Mouse (Mus musculus) G1E (cell line): ENCODE measurements around the gene Coro2b. TPM values are rescaled to one million over a fixed set of nuclear protein-coding genes. Genes with fewer than 3 reads are reported as not detected.
A peak's percentile ranks its signal among the peaks of the same experiment; 100 is the strongest.

Source experiments
- ATAC-seq: 2 replicates; pipeline ENCODE4 v1.8.0; 2016; ENCODE audit warnings: mild to moderate bottlenecking; ENCODE audit not compliant: insufficient number of reproducible peaks, poor library complexity, low FRiP score, severe bottlenecking; ENCODE audit errors: extremely low read depth
- DNase-seq: peaks from one replicate; pipeline ENCODE4 v3.0.0; 2012; ENCODE audit warnings: low spot score
- H3K27me3 ChIP-seq: 2 replicates; pipeline ENCODE4 v1.6.1; 2012; ENCODE audit warnings: mild to moderate bottlenecking, low read length, inconsistent platforms; ENCODE audit not compliant: insufficient read depth
- H3K36me3 ChIP-seq: replicated peaks from 2 replicates; pipeline ENCODE3; 2012; ENCODE audit warnings: mild to moderate bottlenecking, inconsistent platforms
- H3K4me1 ChIP-seq: 2 replicates; pipeline ENCODE4 v1.6.1; 2012; ENCODE audit warnings: low read depth, low read length, inconsistent platforms, mixed read lengths; ENCODE audit not compliant: insufficient read depth
- H3K4me3 ChIP-seq: 2 replicates; pipeline ENCODE4 v1.5.1; 2012; ENCODE audit warnings: low read depth, mild to moderate bottlenecking, inconsistent platforms, low read length, moderate library complexity, mixed read lengths
- H3K9me3 ChIP-seq: replicated peaks from 2 replicates; pipeline ENCODE4 v1.6.1; 2012; ENCODE audit warnings: inconsistent platforms
- CTCF ChIP-seq: IDR thresholded peaks from 2 replicates; pipeline ENCODE4 v1.5.1; 2012; ENCODE audit warnings: low read depth, low read length, inconsistent platforms, mixed read lengths
- GATA1 ChIP-seq: IDR thresholded peaks from 2 replicates; pipeline ENCODE4 v1.6.1; 2012; ENCODE audit warnings: borderline replicate concordance, low read length, inconsistent platforms, mixed read lengths
- GATA2 ChIP-seq: IDR thresholded peaks from 2 replicates; pipeline ENCODE4 v1.6.1; 2012; ENCODE audit warnings: low read depth, low read length, inconsistent platforms, borderline replicate concordance
- POLR2AphosphoS5 ChIP-seq: IDR thresholded peaks from 2 replicates; pipeline ENCODE4 v1.6.1; 2012; ENCODE audit warnings: low read depth, low read length, inconsistent platforms; ENCODE audit not compliant: insufficient replicate concordance
- TAL1 ChIP-seq: conservative IDR thresholded peaks from 2 replicates; pipeline ENCODE4 v1.6.1; 2012; ENCODE audit warnings: low read depth, low read length, inconsistent platforms, mixed read lengths
- polyA plus RNA-seq: library from polyadenylated mRNA; stranded (reverse); fragments of >175 nt; gene quantifications from 2 replicates; pipeline ENCODE4 v1.2.3, GENCODE M21; 2012
- total RNA-seq, 2 experiments: library from RNA; stranded (forward) in 1 of 2; stranded (reverse) in 1 of 2; fragments of 200-1000 nt in 1 of 2; fragments of >200 nt in 1 of 2; fragmentation: Nextera tagmentation in 1 of 2; gene quantifications; 2 replicates each; pipeline ENCODE4 v1.2.3; 2014 to 2017

The Coro2b gene
- total and polyA plus RNA-seq, 3 experiments, result 0.16 TPM; not detected in 2

GRCm38 (mm10) chr9:62393531-62393930 lies 143.3 kb downstream of the Coro2b start:
- no peak overlapping the region for H3K4me3 ChIP-seq
- H3K27me3 ChIP-seq, result no peaks in the 10 kb centered on the region
- TF ChIP-seq CTCF, result no peak
- no peak for TF ChIP-seq GATA1
- no peak for TF ChIP-seq GATA2
- TF ChIP-seq TAL1, result no peak
- no peak for TF ChIP-seq POLR2AphosphoS5
- no peak for ATAC-seq
- no peaks in the 10 kb centered on the region for H3K36me3 ChIP-seq
- H3K4me1 ChIP-seq, result peaks cover 36% of the 10 kb centered on the region
- H3K9me3 ChIP-seq, result no peaks in the 10 kb centered on the region
- DNase-seq, result no peak

DNA sequence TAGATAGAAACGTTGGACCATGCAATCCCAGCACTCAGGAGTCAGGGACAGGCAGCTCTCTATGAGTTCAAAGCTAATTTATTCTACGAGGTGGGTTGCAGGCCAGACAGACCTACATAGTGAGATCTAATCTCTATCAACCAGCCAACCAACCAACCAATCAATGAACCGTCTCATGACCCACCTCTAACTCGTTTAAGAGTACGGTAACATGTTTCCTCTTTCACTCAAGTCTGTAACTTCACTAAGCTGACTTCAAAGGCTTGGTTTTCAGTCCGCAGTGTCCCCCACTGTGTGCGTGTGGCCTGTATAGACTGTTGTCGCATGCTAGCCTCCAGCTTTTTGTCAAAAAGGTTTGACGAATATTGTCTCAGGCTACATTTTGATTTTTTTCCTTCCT lies 147.1 kb downstream of the Coro2b start:
- peak; percentile 73 for DNase-seq
- Histone ChIP-seq H3K9me3 (no peaks in the 10 kb centered on the region), H3K4me3 (no peak overlapping the region; the same call in 1 of the 2 replicates), H3K4me1 (peaks cover 63% of the 10 kb centered on the region), H3K36me3 (no peaks in the 10 kb centered on the region), H3K27me3 (no peaks in the 10 kb centered on the region)
- peak; percentile 86 for ATAC-seq
- no peak for TF ChIP-seq CTCF
- no peak for TF ChIP-seq GATA2
- TF ChIP-seq GATA1, result no peak
- no peak for TF ChIP-seq TAL1
- no peak for TF ChIP-seq POLR2AphosphoS5

- Histone ChIP-seq H3K4me1 (peaks cover 64% of the 10 kb centered on the region), H3K27me3 (no peaks in the 10 kb centered on the region), H3K9me3 (no peaks in the 10 kb centered on the region), H3K4me3 (no peak overlapping the region), H3K36me3 (peaks cover 15% of the 10 kb centered on the region)
- ATAC-seq, result no peak
- TF ChIP-seq GATA2 (no peak), GATA1 (no peak), CTCF (no peak), TAL1 (no peak)
- no peak for DNase-seq
Measured at GRCm38 (mm10) chr9:62385727-62386518, 150.9 kb downstream of the Coro2b start.

DNA sequence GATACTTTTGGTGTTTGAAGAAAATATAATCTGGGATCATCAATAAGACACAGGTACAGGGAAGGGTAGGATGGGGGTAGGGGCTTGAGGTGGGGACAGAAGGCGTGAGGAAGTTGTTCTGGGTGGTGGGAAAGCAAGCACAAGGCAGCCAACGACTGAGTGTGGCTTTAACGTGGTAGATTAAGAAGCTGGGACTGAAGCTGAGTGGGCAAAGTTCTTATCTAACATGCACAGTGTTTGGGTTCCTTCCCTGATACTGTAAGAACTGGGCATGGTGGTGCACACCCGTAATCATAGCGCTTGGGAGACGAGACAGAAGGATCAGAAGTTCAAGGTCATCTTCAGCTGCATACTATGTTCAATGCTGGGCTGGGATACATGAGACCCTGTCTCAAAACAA lies 151.8 kb downstream of the Coro2b start:
- DNase-seq, result no peak
- no peaks in the 10 kb centered on the region for H3K9me3 ChIP-seq
- H3K36me3 ChIP-seq, result peaks cover 23% of the 10 kb centered on the region
- peak; percentile 32 for ATAC-seq
- no peaks in the 10 kb centered on the region for H3K27me3 ChIP-seq
- H3K4me3 ChIP-seq, result no peak overlapping the region
- H3K4me1 ChIP-seq, result peaks cover 63% of the 10 kb centered on the region
- TF ChIP-seq CTCF, result no peak
- TF ChIP-seq TAL1, result 0 out of 2 replicates have a peak, but pooled peaks have one; percentile 40

DNA sequence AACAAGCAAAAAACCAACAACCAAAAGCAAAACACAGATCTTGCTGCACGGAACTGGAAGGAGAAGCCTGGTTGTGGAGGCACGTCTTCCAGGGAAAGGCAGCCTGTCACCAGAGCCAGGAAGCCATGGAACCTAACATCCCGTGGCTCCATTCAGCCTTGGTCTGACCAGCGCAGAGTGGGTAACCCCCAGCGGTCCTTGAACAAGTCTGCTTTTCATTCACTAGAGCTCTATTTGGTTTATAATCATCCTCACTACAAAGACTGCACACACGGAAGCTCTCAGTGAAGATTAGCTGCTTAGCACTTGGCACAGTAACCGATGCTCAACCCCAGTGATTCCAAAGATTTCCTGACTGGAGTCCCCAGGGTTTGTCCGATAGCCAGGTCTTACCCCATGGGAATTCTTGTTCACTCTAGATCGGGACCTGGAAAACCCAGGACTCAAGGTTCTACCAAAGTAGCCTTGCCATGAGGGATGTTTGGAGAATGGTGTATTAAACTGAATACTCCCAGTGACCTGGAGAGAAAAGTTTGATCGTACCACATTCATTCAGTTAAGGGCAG lies 154.2 kb downstream of the Coro2b start:
- Histone ChIP-seq H3K9me3 (no peaks in the 10 kb centered on the region), H3K4me1 (peaks cover 46% of the 10 kb centered on the region), H3K4me3 (no peak overlapping the region), H3K27me3 (no peaks in the 10 kb centered on the region), H3K36me3 (peaks cover 45% of the 10 kb centered on the region)
- no peak for TF ChIP-seq POLR2AphosphoS5
- no peak for TF ChIP-seq TAL1
- TF ChIP-seq CTCF, result no peak
- no peak for TF ChIP-seq GATA2
- no peak for TF ChIP-seq GATA1
- DNase-seq, result no peak
- no peak for ATAC-seq

GRCm38 (mm10) chr9:62381402-62381913 lies 155.4 kb downstream of the Coro2b start:
- Histone ChIP-seq H3K4me1 (peaks cover 47% of the 10 kb centered on the region), H3K36me3 (peaks cover 57% of the 10 kb centered on the region), H3K27me3 (no peaks in the 10 kb centered on the region), H3K4me3 (no peak overlapping the region), H3K9me3 (no peaks in the 10 kb centered on the region)
- ATAC-seq (no peak), DNase-seq (no peak)
- TF ChIP-seq GATA2, result no peak
- TF ChIP-seq POLR2AphosphoS5, result no peak; the same call in 1 of the 2 replicates
- TF ChIP-seq TAL1, result no peak
- TF ChIP-seq CTCF, result no peak
- no peak for TF ChIP-seq GATA1
